Mouse (Mus musculus): ENCODE results near the gene Cdk1. TPM values are rescaled to one million over a fixed set of nuclear protein-coding genes. Genes with fewer than 3 reads are reported as not detected.

Cdk1 gene
- total and polyA plus RNA-seq, 3 experiments: 0.52 to 1.1 (median 1.1) TPM

DNA sequence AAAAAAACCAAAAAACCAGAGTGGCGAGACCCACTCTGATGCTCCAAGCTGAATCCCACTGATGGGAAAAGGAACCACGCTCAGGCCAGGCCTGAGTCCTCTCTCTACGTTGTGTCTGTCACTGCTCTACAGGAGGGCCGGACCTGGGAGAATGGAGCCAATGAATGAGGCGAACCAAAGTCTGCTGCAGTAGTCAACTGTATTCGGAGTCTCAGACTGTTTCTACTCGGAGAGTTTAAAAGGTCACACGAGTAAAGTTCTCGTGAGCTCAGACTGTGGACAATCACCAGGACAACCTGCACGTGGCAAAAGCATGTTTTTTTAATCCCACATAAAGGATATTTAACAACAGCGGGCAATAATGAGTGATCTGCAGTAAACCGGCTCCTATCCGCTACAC is 28.8 kb downstream of the Cdk1 start:
- Histone ChIP-seq H3K4me3 (no peak overlapping the region), H3K27me3 (ENCODE audit: control insufficient read depth, insufficient read depth, low read length) (no peaks in the 10 kb centered on the region), H3K36me3 (ENCODE audit: control insufficient read depth, insufficient read depth, low read length) (no peaks in the 10 kb centered on the region), H3K4me1 (ENCODE audit: control insufficient read depth, insufficient read depth, low read length) (no peaks in the 10 kb centered on the region), H3K9ac (ENCODE audit: low read depth, low read length) (no peak overlapping the region), H3K79me2 (replicated peaks; ENCODE audit: control insufficient read depth, insufficient read depth, low read length) (no peaks in the 10 kb centered on the region), H3K27ac (no peak overlapping the region)
- 84% methylated on average over 13 of the region's 13 CpGs for WGBS
- intact Hi-C loops (cut with DNase I): loop anchor here (10.0 kb wide), 1 partner anchor 859 kb away; no protein-coding TSS in a partner anchor
- TF ChIP-seq EP300 (IDR thresholded peaks at IDR 0.05; ENCODE audit: insufficient read depth, low read depth, low read length) (no peak), POLR2A (IDR thresholded peaks at IDR 0.05; ENCODE audit: insufficient read depth, low read depth, low read length) (no peak)
- no peak for DNase-seq

DNA sequence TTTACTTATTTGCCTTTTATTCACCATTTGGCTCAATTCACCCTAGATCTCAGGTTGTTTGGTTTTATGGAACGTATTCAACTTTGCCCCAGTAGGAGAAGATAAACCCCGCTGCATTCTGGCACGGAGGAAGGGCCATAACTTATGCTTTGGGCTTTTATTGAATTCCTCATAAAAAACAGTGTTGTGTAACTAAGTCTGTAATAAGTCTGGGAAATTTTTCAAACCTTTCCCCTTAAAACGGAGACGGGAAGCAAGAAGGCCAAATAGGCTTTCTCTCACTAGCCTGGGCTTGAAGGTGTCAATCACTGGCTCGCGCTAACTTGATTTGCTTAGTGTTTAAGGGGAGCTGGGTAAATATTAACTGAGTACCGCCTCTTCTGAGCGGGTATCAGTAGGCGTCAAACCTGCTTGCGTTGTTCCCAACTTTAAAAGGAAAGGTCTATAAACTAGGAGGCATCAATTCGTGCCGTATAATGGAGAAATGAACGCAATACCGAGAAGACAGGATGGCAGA is 31.2 kb downstream of the Cdk1 start:
- H3K79me2 ChIP-seq (replicated peaks; ENCODE audit: control insufficient read depth, insufficient read depth, low read length): no peaks in the 10 kb centered on the region
- intact Hi-C loops (cut with DNase I): loop anchor here (1.0 to 10.0 kb wide), 3 partner anchors 135 to 857 kb away; no protein-coding TSS in a partner anchor
- no peaks in the 10 kb centered on the region for H3K4me1 ChIP-seq (ENCODE audit: control insufficient read depth, insufficient read depth, low read length)
- H3K36me3 ChIP-seq (ENCODE audit: control insufficient read depth, insufficient read depth, low read length): no peaks in the 10 kb centered on the region
- H3K27ac ChIP-seq: no peak overlapping the region
- no peak overlapping the region for H3K4me3 ChIP-seq
- no peaks in the 10 kb centered on the region for H3K27me3 ChIP-seq (ENCODE audit: control insufficient read depth, insufficient read depth, low read length)
- TF ChIP-seq POLR2A (IDR thresholded peaks at IDR 0.05; ENCODE audit: insufficient read depth, low read depth, low read length) (no peak), EP300 (IDR thresholded peaks at IDR 0.05; ENCODE audit: insufficient read depth, low read depth, low read length) (no peak), CTCF (IDR thresholded peaks at IDR 0.05) (no peak)
- 41% methylated on average over 15 of the region's 15 CpGs for WGBS
- no peak for DNase-seq
- H3K9ac ChIP-seq (ENCODE audit: low read depth, low read length): no peak overlapping the region; the same call in 1 of the 2 replicates

DNA sequence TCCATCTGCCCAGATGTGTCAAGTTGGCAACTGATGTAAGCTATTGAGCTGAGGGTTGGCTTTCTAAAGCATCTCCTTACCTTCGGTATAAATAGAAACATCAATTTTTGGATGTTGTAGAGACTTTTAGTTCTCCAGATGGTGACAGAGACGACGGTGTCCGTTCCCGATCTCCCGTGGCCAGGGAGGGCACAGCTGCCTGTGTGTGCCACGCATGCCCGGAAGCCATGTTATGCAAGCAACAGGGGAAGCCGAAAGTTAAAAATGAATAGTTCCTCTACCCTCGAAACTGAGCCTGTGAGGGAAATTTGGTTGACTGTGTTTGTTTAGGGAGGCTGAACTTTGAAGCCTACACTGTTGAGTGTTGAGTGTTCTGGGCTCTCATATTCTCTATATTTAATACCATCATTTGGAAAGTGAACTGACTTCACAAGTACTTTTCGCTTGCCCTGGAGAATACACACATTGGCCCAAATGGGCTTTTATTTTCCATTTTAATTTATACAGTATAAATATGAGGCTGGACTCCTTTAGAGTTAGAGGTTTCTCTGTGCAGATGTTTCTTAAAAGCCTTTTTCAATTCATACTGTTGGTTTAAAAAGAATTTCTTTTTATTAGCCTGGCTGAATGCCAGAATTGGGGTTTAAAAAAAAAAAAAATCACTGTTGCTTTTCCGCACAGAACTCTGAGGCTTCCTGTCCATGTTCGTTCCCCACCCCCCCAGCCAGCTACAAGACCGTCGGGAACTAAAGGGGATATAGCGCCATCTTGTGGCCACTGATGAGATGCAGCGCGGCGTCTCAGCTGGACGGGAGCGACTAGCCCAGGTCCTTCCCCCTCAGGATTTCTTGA is 31.8 kb downstream of the Cdk1 start:
- Histone ChIP-seq H3K36me3 (ENCODE audit: control insufficient read depth, insufficient read depth, low read length) (no peaks in the 10 kb centered on the region), H3K27ac (no peak overlapping the region)
- WGBS: 42% methylated on average over 21 of the region's 21 CpGs

DNA sequence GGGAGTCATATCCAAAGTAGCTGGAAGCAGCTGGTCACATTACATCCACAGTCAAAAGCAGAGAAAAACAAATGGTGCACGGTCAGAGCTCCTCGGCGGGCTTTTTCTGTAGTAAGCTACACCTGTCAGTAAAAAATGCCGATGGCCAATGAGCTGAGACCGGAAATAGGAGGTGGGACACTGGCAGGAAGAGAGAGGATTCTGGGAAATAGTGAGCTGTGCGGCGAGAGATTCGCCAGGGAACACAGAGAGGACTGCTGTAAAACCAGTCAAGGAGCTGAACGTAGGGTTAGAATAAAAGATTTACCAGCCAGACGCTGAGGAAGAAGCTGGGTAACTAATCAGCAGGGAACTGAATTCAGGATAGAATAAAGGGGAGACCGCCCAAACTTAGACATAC is 34.2 kb downstream of the Cdk1 start:
- Histone ChIP-seq H3K79me2 (replicated peaks; ENCODE audit: control insufficient read depth, insufficient read depth, low read length) (no peaks in the 10 kb centered on the region), H3K27ac (no peak overlapping the region), H3K4me3 (no peak overlapping the region), H3K9ac (ENCODE audit: low read depth, low read length) (no peak overlapping the region), H3K27me3 (ENCODE audit: control insufficient read depth, insufficient read depth, low read length) (no peaks in the 10 kb centered on the region), H3K4me1 (ENCODE audit: control insufficient read depth, insufficient read depth, low read length) (no peaks in the 10 kb centered on the region), H3K36me3 (ENCODE audit: control insufficient read depth, insufficient read depth, low read length) (no peaks in the 10 kb centered on the region)
- no peak for DNase-seq
- WGBS: 87% methylated on average over 11 of the region's 11 CpGs
- TF ChIP-seq EP300 (IDR thresholded peaks at IDR 0.05; ENCODE audit: insufficient read depth, low read depth, low read length) (no peak), CTCF (IDR thresholded peaks at IDR 0.05) (no peak), POLR2A (IDR thresholded peaks at IDR 0.05; ENCODE audit: insufficient read depth, low read depth, low read length) (no peak)
- intact Hi-C loops (cut with DNase I): no loop called here

More for the DNA sequence above, 31.8 kb downstream of the Cdk1 start:
- Histone ChIP-seq H3K4me1 (ENCODE audit: control insufficient read depth, insufficient read depth, low read length) (no peaks in the 10 kb centered on the region), H3K79me2 (replicated peaks; ENCODE audit: control insufficient read depth, insufficient read depth, low read length) (no peaks in the 10 kb centered on the region), H3K27me3 (ENCODE audit: control insufficient read depth, insufficient read depth, low read length) (no peaks in the 10 kb centered on the region), H3K4me3 (no peak overlapping the region), H3K9ac (ENCODE audit: low read depth, low read length) (no peak overlapping the region; the same call in 1 of the 2 replicates)
- intact Hi-C loops (cut with DNase I): loop anchor here (1.0 to 10.0 kb wide), 3 partner anchors 135 to 856 kb away; no protein-coding TSS in a partner anchor
- peak; percentile 77 to 81 for DNase-seq
- no peak for TF ChIP-seq POLR2A (IDR thresholded peaks at IDR 0.05; ENCODE audit: insufficient read depth, low read depth, low read length)
- TF ChIP-seq CTCF (IDR thresholded peaks at IDR 0.05): peak; percentile 86
- peak; percentile 92 for TF ChIP-seq EP300 (IDR thresholded peaks at IDR 0.05; ENCODE audit: insufficient read depth, low read depth, low read length)

DNA sequence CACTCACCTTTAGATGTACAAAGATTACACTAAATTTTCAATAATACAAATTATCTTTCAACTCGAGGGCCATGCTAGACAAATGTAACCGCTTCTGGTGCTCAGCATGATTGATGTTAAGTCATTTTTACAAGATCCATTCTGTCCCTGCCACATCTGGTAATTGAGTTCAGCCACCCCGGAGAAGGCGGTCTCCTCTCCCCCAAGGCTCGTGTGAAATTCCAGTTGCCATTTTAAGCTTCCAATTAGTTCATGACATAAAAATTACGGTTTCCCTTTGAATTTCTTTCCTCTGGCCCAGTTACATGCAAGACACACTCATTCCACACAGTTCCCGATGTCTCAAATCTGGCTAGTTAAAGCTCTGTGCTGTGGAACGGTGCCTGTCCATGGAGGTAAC is 38.8 kb downstream of the Cdk1 start:
- TF ChIP-seq EP300 (IDR thresholded peaks at IDR 0.05; ENCODE audit: insufficient read depth, low read depth, low read length): no peak
- no peak for TF ChIP-seq POLR2A (IDR thresholded peaks at IDR 0.05; ENCODE audit: insufficient read depth, low read depth, low read length)
- no peak for TF ChIP-seq CTCF (IDR thresholded peaks at IDR 0.05)
- H3K27ac ChIP-seq: no peak overlapping the region
- H3K79me2 ChIP-seq (replicated peaks; ENCODE audit: control insufficient read depth, insufficient read depth, low read length): no peaks in the 10 kb centered on the region
- H3K4me1 ChIP-seq (ENCODE audit: control insufficient read depth, insufficient read depth, low read length): no peaks in the 10 kb centered on the region
- DNase-seq: no peak
- no peaks in the 10 kb centered on the region for H3K27me3 ChIP-seq (ENCODE audit: control insufficient read depth, insufficient read depth, low read length)
- intact Hi-C loops (cut with DNase I): no loop called here
- 78% methylated on average over 8 of the region's 8 CpGs for WGBS
- H3K9ac ChIP-seq (ENCODE audit: low read depth, low read length): no peak overlapping the region
- H3K4me3 ChIP-seq: no peak overlapping the region
- no peaks in the 10 kb centered on the region for H3K36me3 ChIP-seq (ENCODE audit: control insufficient read depth, insufficient read depth, low read length)

DNA sequence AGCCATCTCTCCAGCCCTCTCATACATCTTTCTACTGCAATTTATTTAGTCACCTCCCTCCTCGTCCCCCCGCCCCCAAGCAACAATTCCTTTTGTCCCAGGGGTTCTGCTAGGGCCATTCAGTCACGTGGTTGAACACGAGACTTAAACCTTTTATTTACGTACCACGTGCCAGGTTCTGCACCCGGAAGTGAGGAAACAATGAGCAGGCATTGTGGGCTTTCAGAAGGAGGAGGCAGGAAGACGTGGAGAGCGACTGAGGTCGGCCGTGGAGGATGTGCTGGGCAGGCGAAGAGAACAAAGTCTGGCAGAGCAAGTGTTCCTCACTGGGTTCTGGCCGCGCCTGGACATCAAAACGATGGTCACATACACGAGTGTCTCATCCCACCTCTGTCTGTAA is 40.9 kb downstream of the Cdk1 start:
- intact Hi-C loops (cut with DNase I): no loop called here
- no peak for TF ChIP-seq EP300 (IDR thresholded peaks at IDR 0.05; ENCODE audit: insufficient read depth, low read depth, low read length)
- TF ChIP-seq POLR2A (IDR thresholded peaks at IDR 0.05; ENCODE audit: insufficient read depth, low read depth, low read length): no peak
- TF ChIP-seq CTCF (IDR thresholded peaks at IDR 0.05): no peak

More for the DNA sequence above, 40.9 kb downstream of the Cdk1 start:
- Histone ChIP-seq H3K27ac (no peak overlapping the region), H3K9ac (ENCODE audit: low read depth, low read length) (no peak overlapping the region), H3K4me3 (no peak overlapping the region), H3K36me3 (ENCODE audit: control insufficient read depth, insufficient read depth, low read length) (no peaks in the 10 kb centered on the region), H3K4me1 (ENCODE audit: control insufficient read depth, insufficient read depth, low read length) (no peaks in the 10 kb centered on the region), H3K79me2 (replicated peaks; ENCODE audit: control insufficient read depth, insufficient read depth, low read length) (no peaks in the 10 kb centered on the region), H3K27me3 (ENCODE audit: control insufficient read depth, insufficient read depth, low read length) (no peaks in the 10 kb centered on the region)
- DNase-seq: no peak
- WGBS: 62% methylated on average over 16 of the region's 16 CpGs
